Mouse (Mus musculus) lung, embryonic 16.5 days (tissue): Measurements from ENCODE around the gene 4930486L24Rik. TPM values are rescaled to one million over a fixed set of nuclear protein-coding genes. Genes with fewer than 3 reads are reported as not detected.
"Not testable (repeated sequence)": the region's sequence is repeated elsewhere in the genome, so short reads cannot be mapped to it uniquely, and the experiment has no call there.

Experiments
- ATAC-seq: fragments of 200-750 bp; cut with Nextera tagmentation; 2 replicates; pipeline ENCODE4 v1.8.0; 2017; ENCODE audit warnings: low read depth, mild to moderate bottlenecking, moderate library complexity
- H3K27ac ChIP-seq: fragments of 300-500 bp; sonication (generic); 2 replicates; pipeline ENCODE4 v1.5.1; 2014; ENCODE audit warnings: mild to moderate bottlenecking, control low read depth, low read length
- H3K27me3 ChIP-seq: fragments of 300-500 bp; sonication (generic); 2 replicates; pipeline ENCODE4 v1.6.1; 2014; ENCODE audit warnings: low read depth, low read length, mixed read lengths; ENCODE audit not compliant: control insufficient read depth, insufficient read depth
- H3K36me3 ChIP-seq: fragments of 300-500 bp; sonication (generic); 2 replicates; pipeline ENCODE4 v1.6.1; 2014; ENCODE audit warnings: low read length; ENCODE audit not compliant: control insufficient read depth, insufficient read depth
- H3K4me1 ChIP-seq: fragments of 300-500 bp; sonication (generic); replicated peaks from 2 replicates; pipeline ENCODE4 v1.6.1; 2014; ENCODE audit warnings: low read length, mixed read lengths; ENCODE audit not compliant: control insufficient read depth, insufficient read depth
- H3K4me2 ChIP-seq: fragments of 300-500 bp; sonication (generic); 2 replicates; pipeline ENCODE4 v1.6.1; 2014; ENCODE audit warnings: low read depth, low read length, control low read depth
- H3K4me3 ChIP-seq: fragments of 300-500 bp; sonication (generic); 2 replicates; pipeline ENCODE4 v1.5.1; 2014; ENCODE audit warnings: mild to moderate bottlenecking, low read length, control low read depth
- H3K9ac ChIP-seq: fragments of 300-500 bp; sonication (generic); 2 replicates; pipeline ENCODE4 v1.6.1; 2014; ENCODE audit warnings: low read length, control low read depth
- H3K9me3 ChIP-seq: fragments of 300-500 bp; sonication (generic); 2 replicates; pipeline ENCODE4 v1.6.1; 2016; ENCODE audit warnings: low read length; ENCODE audit not compliant: control insufficient read depth
- WGBS: fragments of 180-500 bp; shearing (Covaris S2); extraction: QIAGEN DNeasy Blood & Tissue Kit; methylation state at CpG from one replicate; pipeline ENCODE4 v1.1.7; 2014; 5-methylcytosine and 5-hydroxymethylcytosine counted together
- polyA plus RNA-seq: library from polyadenylated mRNA; unstranded; fragments of >200 nt; fragmentation: Nextera tagmentation; extraction: Ambion mirVana; gene quantifications from 2 replicates; pipeline ENCODE4 v1.2.1, GENCODE M21; 2015

Gene 4930486L24Rik
- not detected in 2 replicates for polyA plus RNA-seq

DNA sequence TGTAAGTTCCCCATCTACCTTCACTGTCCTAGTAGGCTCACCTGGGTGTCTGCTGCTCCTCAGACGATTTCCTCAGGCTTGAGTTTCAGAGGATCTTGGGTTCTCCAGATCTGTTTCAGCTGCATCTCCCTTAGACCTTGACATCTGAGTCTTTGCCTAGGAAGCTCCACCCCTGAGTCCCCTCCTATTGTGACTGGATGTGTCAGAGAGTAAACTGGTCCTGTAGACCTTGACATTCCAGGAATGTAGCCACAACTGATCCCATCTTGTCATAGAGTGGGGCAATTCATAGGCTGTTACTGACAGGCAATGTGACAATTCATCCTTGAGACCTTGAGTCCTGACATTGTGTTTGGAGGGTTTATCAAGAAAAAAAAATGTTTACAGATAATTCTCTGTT is at the start of gene 4930486L24Rik:
Gene 4930486L24Rik, minus strand, starts transcription at position 195 of the 400 bp plus-strand sequence.
- Histone ChIP-seq H3K4me1 (no peaks in the 10 kb centered on the region), H3K9ac (no peak within 1 kb of the TSS), H3K27ac (no peak within 1 kb of the TSS), H3K4me2 (no peak within 1 kb of the TSS), H3K36me3 (no peaks in the 10 kb centered on the region), H3K9me3 (no peaks in the 10 kb centered on the region), H3K27me3 (no peaks in the 10 kb centered on the region), H3K4me3 (no peak within 1 kb of the TSS)
- ATAC-seq, result no peak
- 54% methylated on average over 1 of the region's 1 CpGs for WGBS

- not testable (repeated sequence) for ATAC-seq, H3K27ac ChIP-seq, H3K36me3 ChIP-seq, H3K4me1 ChIP-seq, H3K9me3 ChIP-seq, H3K4me3 ChIP-seq, H3K9ac ChIP-seq, H3K27me3 ChIP-seq, H3K4me2 ChIP-seq
- WGBS, result 78% methylated on average over 2 of the region's 2 CpGs
These were observed 40.5 kb upstream of the 4930486L24Rik start, which contains the start of gene Tpbpb for GRCm38 (mm10) chr13:60904780-60905179. Tpbpb (minus strand) TSS chr13:60904880.

GRCm38 (mm10) chr13:60897328-60897727 is 33.1 kb upstream of the 4930486L24Rik start, which contains the start of gene Ctla2b:
Ctla2b (minus strand) TSS chr13:60897447.
- H3K9ac ChIP-seq, result no peak within 1 kb of the TSS
- H3K27ac ChIP-seq, result peak within 1 kb of the TSS; percentile 57
- WGBS, result 66% methylated on average over 3 of the region's 3 CpGs
- H3K4me3 ChIP-seq, result no peak within 1 kb of the TSS
- H3K9me3 ChIP-seq, result no peaks in the 10 kb centered on the region; the same call in 1 of the 2 replicates
- no peaks in the 10 kb centered on the region for H3K27me3 ChIP-seq
- peak; percentile 92 for ATAC-seq
- H3K36me3 ChIP-seq, result no peaks in the 10 kb centered on the region
- no peaks in the 10 kb centered on the region for H3K4me1 ChIP-seq
- no peak within 1 kb of the TSS for H3K4me2 ChIP-seq

GRCm38 (mm10) chr13:60896794-60897193 is 32.5 kb upstream of the 4930486L24Rik start, which contains the start of gene Gm49392:
Gm49392 (minus strand) TSS chr13:60896894.
- peak within 1 kb of the TSS; percentile 57 for H3K27ac ChIP-seq
- H3K9ac ChIP-seq, H3K4me2 ChIP-seq, H3K4me3 ChIP-seq, H3K4me1 ChIP-seq, H3K9me3 ChIP-seq, H3K27me3 ChIP-seq, H3K36me3 ChIP-seq, ATAC-seq: not testable (repeated sequence)
- WGBS, result 73% methylated on average over 8 of the region's 8 CpGs

DNA sequence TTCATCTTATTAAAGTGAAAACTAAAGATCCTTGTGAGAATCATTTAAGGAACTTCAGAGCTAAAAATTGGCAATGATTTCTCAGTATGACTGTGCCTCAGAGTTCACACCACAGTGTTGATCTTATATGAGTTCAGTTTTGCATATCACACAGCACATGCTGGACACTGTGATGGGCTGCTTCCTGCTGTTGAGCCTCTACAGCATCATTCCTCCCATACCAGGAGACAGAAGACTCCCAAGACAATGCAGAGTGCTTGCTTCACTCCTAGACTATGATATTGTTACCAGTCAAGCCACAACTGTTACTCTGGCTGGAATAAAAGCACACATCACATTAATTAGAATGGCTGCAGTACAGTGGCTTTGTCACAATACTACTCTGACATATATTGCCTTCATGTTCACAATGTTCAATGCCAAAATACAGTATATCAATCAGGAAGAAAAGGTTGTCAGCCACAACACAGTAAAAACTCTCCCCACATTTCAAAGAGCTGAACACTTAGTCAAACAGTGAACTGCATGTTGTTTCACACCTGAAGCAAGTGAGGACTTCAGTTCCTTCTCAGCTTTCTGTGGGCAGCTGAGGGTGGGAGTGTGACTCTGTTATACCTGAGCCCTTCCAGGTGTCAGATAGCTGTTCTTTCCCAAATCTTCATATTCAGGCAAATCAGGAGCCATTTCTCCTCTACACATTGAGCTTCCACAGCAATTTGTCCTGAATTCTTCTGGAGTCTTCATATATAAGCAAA is 31.3 kb upstream of the 4930486L24Rik start:
- ATAC-seq, result no peak
- no peak overlapping the region for H3K4me3 ChIP-seq
- no peak overlapping the region for H3K27ac ChIP-seq

GRCm38 (mm10) chr13:60892301-60892700 is 28.0 kb upstream of the 4930486L24Rik start:
- H3K9ac ChIP-seq, result no peak overlapping the region
- no peak overlapping the region for H3K4me3 ChIP-seq
- no peak overlapping the region for H3K27ac ChIP-seq
- no peaks in the 10 kb centered on the region; the same call in 1 of the 2 replicates for H3K9me3 ChIP-seq
- H3K4me2 ChIP-seq, result no peak overlapping the region
- H3K27me3 ChIP-seq, result no peaks in the 10 kb centered on the region
- no peaks in the 10 kb centered on the region for H3K4me1 ChIP-seq
- ATAC-seq, result no peak
- no peaks in the 10 kb centered on the region for H3K36me3 ChIP-seq
- 85% methylated on average over 1 of the region's 1 CpGs for WGBS

More for the DNA sequence above, 31.3 kb upstream of the 4930486L24Rik start:
- Histone ChIP-seq H3K9ac (no peak overlapping the region), H3K4me2 (no peak overlapping the region), H3K27me3 (no peaks in the 10 kb centered on the region), H3K36me3 (no peaks in the 10 kb centered on the region), H3K9me3 (no peaks in the 10 kb centered on the region; the same call in 1 of the 2 replicates), H3K4me1 (no peaks in the 10 kb centered on the region)

DNA sequence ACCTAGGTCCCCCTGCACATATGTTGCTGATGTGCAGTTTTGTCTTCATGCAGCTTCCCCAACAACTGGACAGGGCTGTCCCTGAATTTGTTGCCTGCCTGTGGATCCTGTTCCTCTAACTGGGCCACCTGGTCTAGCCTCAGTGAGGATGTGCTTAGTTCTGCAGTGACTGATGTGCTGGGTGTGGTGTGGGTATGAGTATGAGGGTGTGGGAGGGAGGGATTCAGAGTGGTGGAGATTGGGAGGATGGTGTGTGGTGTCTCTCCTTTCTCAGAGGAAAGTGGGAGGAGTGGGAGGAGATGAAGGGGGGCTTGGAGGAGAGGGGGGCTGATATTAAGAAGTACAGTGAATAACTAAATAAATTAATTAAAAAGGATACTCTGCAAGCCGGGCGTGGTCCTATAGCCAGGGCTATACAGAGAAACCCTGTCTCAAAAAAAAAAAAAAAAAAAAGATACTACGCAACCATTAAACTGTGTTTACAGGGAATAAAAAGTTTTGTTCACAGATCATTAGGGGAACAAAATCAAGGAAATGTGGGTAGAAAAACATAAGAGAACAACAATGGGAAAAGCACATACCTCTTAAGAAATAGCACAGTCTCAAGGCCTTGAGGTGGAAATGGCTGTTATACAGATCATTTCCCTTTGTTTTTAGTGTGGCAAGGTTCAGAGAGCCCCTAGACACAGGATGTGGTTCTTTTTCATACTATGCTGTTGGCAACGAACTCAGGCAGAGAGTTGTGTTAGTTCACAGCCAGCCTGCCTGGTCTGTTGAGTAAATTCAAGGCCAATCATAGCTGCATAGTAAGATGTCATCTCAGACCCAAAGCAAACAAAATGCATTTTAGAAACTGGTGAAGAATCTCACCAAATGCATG is 15.8 kb downstream of the 4930486L24Rik start:
- no peak overlapping the region for H3K4me2 ChIP-seq
- peak; percentile 80 for ATAC-seq
- H3K27ac ChIP-seq, result peak overlapping the region; percentile 78
- H3K36me3 ChIP-seq, result no peaks in the 10 kb centered on the region
- H3K27me3 ChIP-seq, result no peaks in the 10 kb centered on the region
- H3K4me3 ChIP-seq, result no peak overlapping the region
- WGBS, result 76% methylated on average over 4 of the region's 4 CpGs
- no peaks in the 10 kb centered on the region for H3K9me3 ChIP-seq
- no peaks in the 10 kb centered on the region for H3K4me1 ChIP-seq
- H3K9ac ChIP-seq, result no peak overlapping the region

- no peaks in the 10 kb centered on the region for H3K4me1 ChIP-seq
- no peak for ATAC-seq
- WGBS, result 78% methylated on average over 7 of the region's 8 CpGs
These were observed 21.1 kb downstream of the 4930486L24Rik start for GRCm38 (mm10) chr13:60843153-60843552.

GRCm38 (mm10) chr13:60842703-60843102 is 21.6 kb downstream of the 4930486L24Rik start:
- H3K4me3 ChIP-seq, result no peak overlapping the region
- no peak overlapping the region for H3K9ac ChIP-seq
- no peaks in the 10 kb centered on the region for H3K4me1 ChIP-seq
- ATAC-seq, result no peak
- no peaks in the 10 kb centered on the region for H3K27me3 ChIP-seq
- 72% methylated on average over 6 of the region's 6 CpGs for WGBS
- no peak overlapping the region for H3K4me2 ChIP-seq
- no peak overlapping the region for H3K27ac ChIP-seq
- no peaks in the 10 kb centered on the region for H3K36me3 ChIP-seq
- H3K9me3 ChIP-seq, result no peaks in the 10 kb centered on the region

More at GRCm38 (mm10) chr13:60843153-60843552, 21.1 kb downstream of the 4930486L24Rik start:
- no peak overlapping the region for H3K9ac ChIP-seq
- H3K4me3 ChIP-seq, result no peak overlapping the region
- no peaks in the 10 kb centered on the region for H3K27me3 ChIP-seq
- no peaks in the 10 kb centered on the region for H3K36me3 ChIP-seq
- no peaks in the 10 kb centered on the region for H3K9me3 ChIP-seq
- H3K27ac ChIP-seq, result no peak overlapping the region
- no peak overlapping the region for H3K4me2 ChIP-seq
